Mouse (Mus musculus): ENCODE measurements at regions not wholly inside any gene's neighbourhood (a gene's known extent, or its start where the extent isn't known, plus 50 kb on each side); places are given as distances from the start of the nearest gene placed in this dataset.

DNA sequence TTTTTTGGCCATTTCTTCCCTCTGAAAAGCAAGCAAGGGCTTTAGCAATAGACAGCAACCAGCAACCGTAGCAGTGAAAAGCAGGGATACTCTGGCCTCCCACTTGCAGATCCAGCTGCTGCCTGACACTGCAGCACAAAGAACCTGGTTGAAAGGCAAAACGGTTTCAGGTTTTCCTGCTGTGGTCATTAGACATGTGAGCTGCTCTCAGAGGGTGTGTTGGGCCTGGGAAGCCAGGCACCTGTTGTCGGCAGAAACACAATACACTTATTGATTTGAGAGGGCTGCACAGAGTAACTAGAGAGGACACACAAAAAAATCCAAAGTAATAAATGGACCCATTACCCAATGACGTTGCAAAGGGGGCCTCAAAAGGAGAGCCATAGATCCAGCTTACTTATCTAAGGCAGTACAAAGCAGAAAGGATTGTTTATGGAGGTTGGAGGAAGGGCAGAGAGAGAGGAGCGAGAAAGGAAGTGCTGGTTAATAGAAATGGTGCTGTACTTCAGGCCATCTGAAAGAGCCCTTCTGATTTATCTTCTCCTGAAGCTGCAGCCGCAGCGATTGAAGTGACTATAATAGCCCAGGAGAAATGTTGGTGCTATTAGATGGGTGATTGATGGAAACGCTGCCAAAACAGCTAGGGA lies 495.4 kb upstream of the Acvr2a start:
- no peak for TF ChIP-seq CTCF (IDR thresholded peaks at IDR 0.05; ENCODE audit: low read depth)
- TF ChIP-seq EP300 (optimal IDR thresholded peaks at IDR 0.05), result no peak
